ENCODE assay signal across 14 mouse cellular contexts in the genomic region with DNA sequence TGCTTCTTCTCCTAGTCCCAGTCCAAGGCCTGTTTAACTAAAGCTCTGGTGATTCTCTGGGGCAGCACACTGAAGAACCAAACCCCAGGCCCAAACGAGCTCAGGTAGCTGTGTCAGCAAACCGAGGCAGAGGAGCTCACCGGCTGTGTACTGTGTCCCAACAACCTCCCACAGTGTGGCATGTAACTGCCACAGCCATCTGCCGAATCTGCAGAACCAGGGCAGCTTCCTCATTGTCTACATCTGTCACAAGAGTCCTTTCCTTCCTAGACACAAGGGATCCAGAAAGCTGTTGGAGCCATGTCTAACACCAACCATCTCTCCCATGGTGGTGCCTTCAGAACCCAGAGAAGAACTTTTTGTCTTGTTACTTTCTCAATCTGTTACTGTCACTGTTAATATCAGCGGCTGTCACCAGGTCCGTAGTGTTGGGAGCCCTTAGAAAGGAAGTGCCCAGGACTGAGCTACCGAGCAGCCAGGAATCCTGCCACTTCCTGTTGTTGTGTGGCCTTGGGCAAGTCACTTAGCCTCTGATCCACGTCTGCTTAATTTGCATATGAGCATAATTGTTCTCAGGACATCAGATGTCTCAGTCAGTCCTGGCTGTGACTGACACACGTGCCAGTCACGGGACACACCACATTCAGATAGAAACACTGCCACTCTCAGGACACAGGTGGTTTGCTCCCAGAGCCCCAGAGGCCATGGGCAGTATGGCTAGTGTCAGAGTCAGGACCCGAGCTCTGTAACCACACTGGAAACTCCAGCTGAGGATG.
DNase-seq lines count a peak whose midpoint lies in the region; ATAC-seq and TF ChIP-seq lines count a peak whose summit lies in the region.
"Had no signal": no experiment of that assay in that cellular context is flagged by ENCODE, and none has a peak within 500 bp of the region (broad histone marks: within the 10 kb centered on the region; RNA-seq: fewer than 3 reads in every experiment).

No protein-coding gene starts in this region.

- no peak overlapping the region for H3K9ac ChIP-seq in midbrain, embryonic 11.5 days (ENCODE audit: low read length)
- H3K9ac ChIP-seq in midbrain, embryonic 14.5 days (replicated peaks; ENCODE audit: low read length): no peak overlapping the region
- H3K9ac ChIP-seq: limb, embryonic 12.5 days; midbrain, embryonic 13.5 days; stomach, embryonic 15.5 days had no signal

- no peak for ATAC-seq in midbrain, embryonic 11.5 days (ENCODE audit: low FRiP score)
- no peak for ATAC-seq in midbrain, embryonic 14.5 days (ENCODE audit: low FRiP score, low TSS enrichment)
- ATAC-seq: midbrain, embryonic 13.5 days had no signal

- H3K9me3 ChIP-seq in midbrain, embryonic 11.5 days (ENCODE audit: control insufficient read depth, low read length): no peaks in the 10 kb centered on the region
- H3K9me3 ChIP-seq in midbrain, embryonic 14.5 days (ENCODE audit: control insufficient read depth, low read length): no peaks in the 10 kb centered on the region
- H3K9me3 ChIP-seq: limb, embryonic 12.5 days; midbrain, embryonic 13.5 days; stomach, embryonic 15.5 days had no signal

- no peak overlapping the region for H3K4me2 ChIP-seq in midbrain, embryonic 11.5 days
- no peak overlapping the region for H3K4me2 ChIP-seq in midbrain, embryonic 14.5 days (ENCODE audit: low read length)
- H3K4me2 ChIP-seq: limb, embryonic 12.5 days; midbrain, embryonic 13.5 days; stomach, embryonic 15.5 days had no signal

- peak; percentile 26; the same call in 1 of the 2 replicates for TF ChIP-seq CTCF in gastrocnemius, adult 2 months (IDR thresholded peaks at IDR 0.05)

- no peaks in the 10 kb centered on the region for H3K4me1 ChIP-seq in midbrain, embryonic 11.5 days (ENCODE audit: control insufficient read depth, insufficient read depth, low read length)
- 0 out of 2 replicates have a peak, but pooled peaks cover 5% of the 10 kb centered on the region for H3K4me1 ChIP-seq in midbrain, embryonic 14.5 days (ENCODE audit: control insufficient read depth, insufficient read depth, low read length)

- H3K36me3 ChIP-seq in midbrain, embryonic 11.5 days (ENCODE audit: control insufficient read depth, insufficient read depth, low read length): peaks cover 5% of the 10 kb centered on the region; the same call in 1 of the 2 replicates
- H3K36me3 ChIP-seq in midbrain, embryonic 14.5 days (ENCODE audit: control insufficient read depth, insufficient read depth, low read length): peaks cover 21% of the 10 kb centered on the region

- H3K4me3 ChIP-seq in gastrocnemius, adult 2 months: no peak overlapping the region
- no peak overlapping the region for H3K4me3 ChIP-seq in midbrain, embryonic 11.5 days (ENCODE audit: low read depth, low read length)
- H3K4me3 ChIP-seq in midbrain, embryonic 14.5 days (replicated peaks; ENCODE audit: low read depth, low read length): no peak overlapping the region
- H3K4me3 ChIP-seq: limb, embryonic 12.5 days; midbrain, embryonic 13.5 days; stomach, embryonic 15.5 days had no signal

- H3K27me3 ChIP-seq in midbrain, embryonic 11.5 days (ENCODE audit: control insufficient read depth, insufficient read depth, low read length): no peaks in the 10 kb centered on the region
- no peaks in the 10 kb centered on the region for H3K27me3 ChIP-seq in midbrain, embryonic 14.5 days (ENCODE audit: control insufficient read depth, insufficient read depth, low read length)
- H3K27me3 ChIP-seq: limb, embryonic 12.5 days; midbrain, embryonic 13.5 days; stomach, embryonic 15.5 days had no signal

- intact Hi-C loops in gastrocnemius, adult 2 months (cut with DNase I): no loop called here
- intact Hi-C loops in gastrocnemius, postnatal 36 days (cut with DNase I): loop anchor here (10.0 kb wide), 1 partner anchor 48 kb away; no protein-coding TSS in a partner anchor

- WGBS in midbrain, embryonic 11.5 days: 80% methylated on average over 11 of the region's 11 CpGs
- 79% methylated on average over 11 of the region's 11 CpGs for WGBS in midbrain, embryonic 14.5 days

- H3K27ac ChIP-seq in gastrocnemius, adult 2 months: no peak overlapping the region
- H3K27ac ChIP-seq in midbrain, embryonic 11.5 days (ENCODE audit: low read depth, low read length): no peak overlapping the region
- no peak overlapping the region for H3K27ac ChIP-seq in midbrain, embryonic 14.5 days (replicated peaks; ENCODE audit: low read depth, low read length)
- H3K27ac ChIP-seq: limb, embryonic 12.5 days; midbrain, embryonic 13.5 days; stomach, embryonic 15.5 days had no signal

- no peak for DNase-seq in gastrocnemius, adult 2 months
- DNase-seq in gastrocnemius, postnatal 36 days: no peak
- DNase-seq in midbrain, embryonic 11.5 days (ENCODE audit: low spot score, missing footprints): peak; percentile 41
- DNase-seq in midbrain, embryonic 14.5 days: no peak
- DNase-seq in adipocyte (ENCODE audit: low spot score): peak; percentile 10
- DNase-seq in naive thymus-derived CD4-positive, alpha-beta T cell, adult 2 months (ENCODE audit: low read depth): peak; percentile 54
- no peak for DNase-seq in layer of hippocampus, postnatal 10 days (ENCODE audit: low spot score in 2 of 2)
- DNase-seq in layer of hippocampus, postnatal 36 days: no peak
- DNase-seq: cerebellum, adult 18-20 months; heart, postnatal 36 days; kidney, postnatal 36 days had no signal

Comparison
In these comparisons a context has a peak if more than half of its experiments do, and no peak if none do; other contexts are left out.
1. DNase-seq: peak in midbrain, embryonic 11.5 days (single experiment), adipocyte (single experiment) and naive thymus-derived CD4-positive, alpha-beta T cell, adult 2 months (single experiment); none in gastrocnemius, adult 2 months (single experiment), gastrocnemius, postnatal 36 days (0 of 2), midbrain, embryonic 14.5 days (single experiment), layer of hippocampus, postnatal 10 days (0 of 2) and layer of hippocampus, postnatal 36 days (0 of 2).